In genomic region chr4:151773007-151773406, GRCm38 (mm10) we compare ENCODE assay signal across 26 mouse cellular contexts.
"Had no signal": no experiment of that assay in that cellular context is flagged by ENCODE, and none has a peak within 500 bp of the region (broad histone marks: within the 10 kb centered on the region; RNA-seq: fewer than 3 reads in every experiment).

No protein-coding gene starts in this region.

- H3K9me3 ChIP-seq: heart, embryonic 13.5 days; heart, embryonic 15.5 days; hindbrain, embryonic 13.5 days; hindbrain, embryonic 15.5 days; kidney, embryonic 15.5 days; limb, embryonic 13.5 days; limb, embryonic 15.5 days had no signal

- H3K4me3 ChIP-seq: heart, adult 2 months; heart, embryonic 13.5 days; heart, embryonic 15.5 days; hindbrain, embryonic 13.5 days; hindbrain, embryonic 15.5 days; kidney, embryonic 15.5 days; limb, embryonic 13.5 days; limb, embryonic 15.5 days had no signal

- H3K4me1 ChIP-seq: heart, embryonic 15.5 days; kidney, embryonic 15.5 days had no signal

- H3K9ac ChIP-seq: heart, embryonic 13.5 days; heart, embryonic 15.5 days; hindbrain, embryonic 13.5 days; hindbrain, embryonic 15.5 days; kidney, embryonic 15.5 days; limb, embryonic 13.5 days; limb, embryonic 15.5 days had no signal

- H3K4me2 ChIP-seq: heart, embryonic 11.5 days; heart, embryonic 13.5 days; heart, embryonic 15.5 days; hindbrain, embryonic 13.5 days; hindbrain, embryonic 15.5 days; kidney, embryonic 15.5 days; limb, embryonic 13.5 days; limb, embryonic 15.5 days had no signal

- H3K36me3 ChIP-seq: heart, embryonic 15.5 days; hindbrain, embryonic 13.5 days; hindbrain, embryonic 15.5 days; kidney, embryonic 15.5 days; limb, embryonic 13.5 days had no signal

- H3K27me3 ChIP-seq: heart, embryonic 13.5 days; heart, embryonic 15.5 days; hindbrain, embryonic 13.5 days; hindbrain, embryonic 15.5 days; kidney, embryonic 15.5 days; limb, embryonic 13.5 days; limb, embryonic 15.5 days had no signal

- DNase-seq: gastrocnemius, postnatal 14 days; gastrocnemius, postnatal 36 days; heart, adult 11 months; heart, adult 2 months; heart, postnatal 14 days; heart, postnatal 36 days; kidney, adult 11 months; kidney, adult 2 months; kidney, adult 9 months; kidney, postnatal 14 days; kidney, postnatal 36 days; layer of hippocampus, adult 9-11 months; layer of hippocampus, postnatal 36 days; left cerebral cortex, postnatal 4 days; lung, adult 18-20 months had no signal

- H3K27ac ChIP-seq: heart, adult 2 months; heart, embryonic 13.5 days; heart, embryonic 15.5 days; hindbrain, embryonic 13.5 days; hindbrain, embryonic 15.5 days; hindbrain, postnatal 0 days; kidney, embryonic 15.5 days; kidney, postnatal 0 days; limb, embryonic 13.5 days; limb, embryonic 15.5 days had no signal

- ATAC-seq: intestine, embryonic 16.5 days had no signal
